Mouse (Mus musculus) hindbrain, embryonic 10.5 days (tissue): Measurements from ENCODE around the gene Ccm2. TPM values are rescaled to one million over a fixed set of nuclear protein-coding genes. Genes with fewer than 3 reads are reported as not detected.
A peak's percentile ranks its signal among the peaks of the same experiment; 100 is the strongest.

Source experiments
- DNase-seq: peaks from one replicate; pipeline ENCODE4 v3.0.0-alpha.2; 2017; ENCODE audit warnings: low spot score
- H3K27ac ChIP-seq: fragments of 300-500 bp; sonication (generic); 2 replicates; pipeline ENCODE4 v1.5.1; 2016; ENCODE audit warnings: mild to moderate bottlenecking, moderate library complexity
- H3K27me3 ChIP-seq: fragments of 300-500 bp; sonication (generic); 2 replicates; pipeline ENCODE4 v1.6.1; 2016; ENCODE audit warnings: mild to moderate bottlenecking; ENCODE audit not compliant: poor library complexity, insufficient read depth, severe bottlenecking
- H3K36me3 ChIP-seq: fragments of 300-500 bp; sonication (generic); 2 replicates; pipeline ENCODE4 v1.6.1; 2016; ENCODE audit warnings: mild to moderate bottlenecking, moderate library complexity
- H3K4me1 ChIP-seq: fragments of 300-500 bp; sonication (generic); replicated peaks from 2 replicates; pipeline ENCODE4 v1.6.1; 2016; ENCODE audit warnings: mild to moderate bottlenecking
- H3K4me3 ChIP-seq: fragments of 300-500 bp; sonication (generic); 2 replicates; pipeline ENCODE4 v1.5.1; 2016; ENCODE audit warnings: mild to moderate bottlenecking, moderate library complexity
- H3K9me3 ChIP-seq: fragments of 300-500 bp; sonication (generic); 2 replicates; pipeline ENCODE4 v1.6.1; 2016; ENCODE audit warnings: mild to moderate bottlenecking, moderate library complexity
- WGBS: fragments of 180-500 bp; shearing (Covaris S2); methylation state at CpG from one replicate; pipeline ENCODE4 v1.1.7; 2016; 5-methylcytosine and 5-hydroxymethylcytosine counted together
- polyA plus RNA-seq: library from polyadenylated mRNA; unstranded; fragments of >200 nt; fragmentation: Nextera tagmentation; extraction: Ambion mirVana; gene quantifications from 2 replicates; pipeline ENCODE4 v1.2.1, GENCODE M21; 2016

Gene Ccm2
- polyA plus RNA-seq, 1 experiment from 2014 or later: 112 TPM

DNA sequence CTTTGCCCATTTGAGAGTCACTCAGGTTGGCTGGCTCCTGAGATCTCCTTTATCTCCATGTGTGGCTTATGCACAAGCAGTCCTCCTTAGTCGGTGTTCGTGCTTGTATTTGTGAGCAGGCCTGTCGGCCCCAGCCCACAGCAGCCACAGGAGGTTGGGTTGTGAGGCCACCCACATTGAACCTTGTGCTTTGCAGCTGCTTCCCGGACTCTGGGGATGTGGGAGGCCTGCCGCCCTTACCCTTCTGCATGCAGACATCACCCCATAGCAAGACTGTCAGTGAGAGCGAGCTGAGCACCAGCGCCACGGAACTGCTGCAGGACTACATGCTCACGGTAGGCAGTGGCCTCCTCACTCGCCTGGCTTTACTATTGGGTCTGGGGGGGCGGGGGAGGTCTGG, 46.7 kb downstream of the Ccm2 start:
- Histone ChIP-seq H3K27me3 (no peaks in the 10 kb centered on the region), H3K4me1 (peaks cover 17% of the 10 kb centered on the region), H3K4me3 (no peak overlapping the region), H3K27ac (no peak overlapping the region), H3K36me3 (peaks cover 100% of the 10 kb centered on the region), H3K9me3 (no peaks in the 10 kb centered on the region)
- 78% methylated on average over 11 of the region's 11 CpGs for WGBS
- no peak for DNase-seq

DNA sequence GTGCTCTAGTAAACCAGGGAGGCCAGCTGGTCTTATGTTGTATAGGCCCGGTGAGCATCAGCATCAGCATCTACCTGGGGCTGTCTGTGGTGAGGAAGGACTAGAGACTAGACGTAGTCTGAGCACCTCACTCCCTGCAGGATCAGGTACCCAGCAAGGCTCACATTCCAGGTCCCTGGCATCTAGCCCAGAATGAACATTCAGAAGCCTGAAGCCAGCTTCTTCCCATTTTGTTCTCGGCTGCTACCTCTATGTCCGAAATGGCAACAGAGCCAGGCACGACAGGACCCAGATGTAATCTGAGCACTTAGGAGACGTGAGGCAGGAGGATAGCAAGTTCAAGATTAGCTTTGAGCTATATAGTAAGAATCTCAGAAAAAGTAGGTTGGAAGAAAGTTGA, 48.2 kb downstream of the Ccm2 start:
- no peaks in the 10 kb centered on the region for H3K9me3 ChIP-seq
- 90% methylated on average over 6 of the region's 6 CpGs for WGBS
- H3K27ac ChIP-seq: no peak overlapping the region
- peaks cover 93% of the 10 kb centered on the region for H3K36me3 ChIP-seq
- DNase-seq: no peak
- no peak overlapping the region for H3K4me3 ChIP-seq
- no peaks in the 10 kb centered on the region for H3K27me3 ChIP-seq
- peaks cover 31% of the 10 kb centered on the region for H3K4me1 ChIP-seq

DNA sequence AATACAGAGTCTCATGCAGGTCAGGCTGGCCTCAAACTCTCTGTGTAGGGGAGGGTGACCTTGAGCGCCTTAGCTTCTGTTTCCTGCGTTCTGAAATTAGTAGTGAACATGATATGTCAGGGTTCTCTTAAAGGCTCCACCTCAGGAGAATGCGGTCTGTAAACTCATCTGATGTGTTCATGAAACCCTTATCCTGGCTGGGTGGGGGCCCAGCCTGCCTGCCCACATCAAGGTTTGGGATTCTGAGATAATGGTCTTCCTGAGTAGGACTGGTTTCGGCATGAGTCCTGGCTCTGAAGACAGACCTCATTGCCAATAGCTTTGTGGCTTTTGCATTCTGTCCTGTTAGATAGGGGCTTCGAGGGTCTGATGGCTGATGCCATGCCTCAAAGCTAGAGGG, 48.7 kb downstream of the Ccm2 start:
- Histone ChIP-seq H3K4me1 (peaks cover 36% of the 10 kb centered on the region), H3K36me3 (peaks cover 93% of the 10 kb centered on the region)

DNA sequence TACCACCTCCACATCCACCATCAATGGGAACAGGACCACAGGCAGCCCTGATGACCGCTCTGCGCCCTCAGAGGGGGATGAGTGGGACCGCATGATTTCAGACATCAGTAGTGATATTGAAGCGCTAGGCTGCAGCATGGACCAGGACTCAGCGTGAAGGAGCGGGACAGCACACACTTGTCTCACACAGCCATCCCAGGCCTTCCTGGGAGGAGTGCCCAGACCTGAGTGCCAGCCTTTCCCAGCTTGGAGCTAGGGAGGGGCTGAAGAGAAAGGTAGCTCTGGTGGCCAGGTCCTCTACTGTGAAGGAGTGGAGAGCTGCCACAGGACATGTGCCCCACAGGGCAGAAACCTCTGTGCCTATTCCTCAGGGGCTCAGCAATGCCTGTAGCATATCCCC, 49.5 kb downstream of the Ccm2 start:
- WGBS: 97% methylated on average over 6 of the region's 6 CpGs
- no peak overlapping the region for H3K4me3 ChIP-seq
- H3K4me1 ChIP-seq: peaks cover 45% of the 10 kb centered on the region
- no peaks in the 10 kb centered on the region for H3K9me3 ChIP-seq
- DNase-seq: no peak
- H3K36me3 ChIP-seq: peaks cover 90% of the 10 kb centered on the region
- H3K27ac ChIP-seq: no peak overlapping the region
- no peaks in the 10 kb centered on the region for H3K27me3 ChIP-seq

More for the DNA sequence above, 48.7 kb downstream of the Ccm2 start:
- no peak overlapping the region for H3K4me3 ChIP-seq
- H3K27ac ChIP-seq: no peak overlapping the region
- H3K9me3 ChIP-seq: no peaks in the 10 kb centered on the region
- no peaks in the 10 kb centered on the region for H3K27me3 ChIP-seq
- WGBS: 91% methylated on average over 5 of the region's 5 CpGs
- no peak for DNase-seq

DNA sequence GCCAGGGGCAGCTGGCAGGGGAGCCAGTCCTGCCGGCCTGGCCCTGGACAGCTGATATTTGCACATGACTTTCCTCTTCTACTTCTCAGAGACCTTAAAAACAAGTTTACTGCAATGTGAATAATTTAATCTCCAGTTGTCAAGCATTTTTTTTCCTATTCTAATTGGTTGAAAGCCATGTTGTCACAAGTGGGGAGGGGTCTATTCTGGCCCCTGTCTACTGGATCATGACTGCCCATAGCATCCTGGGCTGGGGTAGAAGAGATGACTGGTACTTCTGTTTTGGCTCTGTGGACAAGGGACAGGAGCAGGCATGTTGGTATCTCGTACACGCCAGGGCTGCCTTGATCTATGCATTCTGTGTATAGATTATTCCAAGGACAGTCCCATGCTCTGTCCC, 49.9 kb downstream of the Ccm2 start:
- no peak for DNase-seq
- Histone ChIP-seq H3K27me3 (no peaks in the 10 kb centered on the region), H3K27ac (peak overlapping the region; percentile 31; the same call in 1 of the 2 replicates), H3K9me3 (no peaks in the 10 kb centered on the region), H3K4me1 (peaks cover 47% of the 10 kb centered on the region), H3K36me3 (peaks cover 88% of the 10 kb centered on the region), H3K4me3 (no peak overlapping the region)
- WGBS: 87% methylated on average over 3 of the region's 3 CpGs

DNA sequence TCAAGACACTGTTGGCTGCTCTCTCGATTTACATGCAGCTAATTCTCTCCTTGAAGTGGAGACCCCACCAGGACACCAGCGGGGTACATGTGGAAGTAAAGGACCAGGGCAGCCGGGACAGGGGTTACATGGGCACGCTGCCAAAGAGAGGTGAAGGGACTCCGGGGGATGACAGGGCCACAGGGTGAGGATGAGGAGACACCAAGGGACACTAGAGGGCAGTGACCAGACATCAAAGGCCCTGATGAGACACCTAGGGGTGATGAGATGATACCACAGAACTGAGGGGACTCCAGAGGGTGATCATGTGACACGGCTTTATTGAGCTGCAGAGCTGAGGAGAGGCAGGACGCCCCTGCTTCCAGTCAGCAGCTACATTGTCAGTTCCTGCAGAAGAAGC, 50.8 kb downstream of the Ccm2 start:
- H3K9me3 ChIP-seq: no peaks in the 10 kb centered on the region
- peaks cover 55% of the 10 kb centered on the region for H3K4me1 ChIP-seq
- 83% methylated on average over 7 of the region's 7 CpGs for WGBS
- no peak overlapping the region; the same call in 1 of the 2 replicates for H3K27ac ChIP-seq
- no peaks in the 10 kb centered on the region for H3K27me3 ChIP-seq
- H3K36me3 ChIP-seq: peaks cover 83% of the 10 kb centered on the region
- DNase-seq: no peak
- no peak overlapping the region for H3K4me3 ChIP-seq

DNA sequence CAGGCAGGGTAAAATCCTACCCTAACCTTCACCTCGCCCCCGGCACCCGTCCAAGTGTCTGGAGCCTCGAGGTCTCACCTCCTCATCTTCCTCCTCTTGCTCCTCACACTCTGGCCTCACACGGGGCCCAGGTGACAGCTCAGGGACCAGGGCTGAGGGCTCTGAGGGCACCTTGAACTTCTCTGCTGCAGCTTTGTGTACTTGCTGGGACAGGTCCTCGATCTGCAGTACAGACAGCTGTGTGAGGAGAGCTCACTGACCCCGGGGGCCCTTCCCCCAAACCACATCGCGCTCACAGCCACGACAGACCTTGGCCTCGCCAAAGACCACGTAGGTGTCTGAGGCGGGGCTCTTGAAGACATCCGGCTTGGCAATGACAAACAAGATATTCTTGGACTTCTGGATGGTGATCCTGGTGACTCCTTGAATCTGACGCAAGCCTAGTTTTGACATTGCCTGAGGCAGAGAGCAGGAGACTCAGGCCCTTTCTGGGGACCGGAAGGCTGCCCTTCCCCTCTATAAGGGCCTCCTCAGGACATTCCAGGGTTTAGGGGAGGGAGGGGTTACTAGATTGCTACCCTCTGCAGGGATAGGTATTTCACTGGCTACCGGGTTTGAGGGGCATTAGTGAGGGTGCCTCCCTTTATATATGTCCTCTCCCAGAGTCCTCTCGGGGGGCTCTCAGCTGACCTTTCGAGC, 51.7 kb downstream of the Ccm2 start:
- H3K9me3 ChIP-seq: no peaks in the 10 kb centered on the region
- peaks cover 3% of the 10 kb centered on the region; the same call in 1 of the 2 replicates for H3K27me3 ChIP-seq
- WGBS: 59% methylated on average over 19 of the region's 19 CpGs
- peak overlapping the region; percentile 86 for H3K27ac ChIP-seq
- peaks cover 63% of the 10 kb centered on the region for H3K4me1 ChIP-seq
- DNase-seq: no peak
- H3K36me3 ChIP-seq: peaks cover 75% of the 10 kb centered on the region
- peak overlapping the region; percentile 40 for H3K4me3 ChIP-seq

DNA sequence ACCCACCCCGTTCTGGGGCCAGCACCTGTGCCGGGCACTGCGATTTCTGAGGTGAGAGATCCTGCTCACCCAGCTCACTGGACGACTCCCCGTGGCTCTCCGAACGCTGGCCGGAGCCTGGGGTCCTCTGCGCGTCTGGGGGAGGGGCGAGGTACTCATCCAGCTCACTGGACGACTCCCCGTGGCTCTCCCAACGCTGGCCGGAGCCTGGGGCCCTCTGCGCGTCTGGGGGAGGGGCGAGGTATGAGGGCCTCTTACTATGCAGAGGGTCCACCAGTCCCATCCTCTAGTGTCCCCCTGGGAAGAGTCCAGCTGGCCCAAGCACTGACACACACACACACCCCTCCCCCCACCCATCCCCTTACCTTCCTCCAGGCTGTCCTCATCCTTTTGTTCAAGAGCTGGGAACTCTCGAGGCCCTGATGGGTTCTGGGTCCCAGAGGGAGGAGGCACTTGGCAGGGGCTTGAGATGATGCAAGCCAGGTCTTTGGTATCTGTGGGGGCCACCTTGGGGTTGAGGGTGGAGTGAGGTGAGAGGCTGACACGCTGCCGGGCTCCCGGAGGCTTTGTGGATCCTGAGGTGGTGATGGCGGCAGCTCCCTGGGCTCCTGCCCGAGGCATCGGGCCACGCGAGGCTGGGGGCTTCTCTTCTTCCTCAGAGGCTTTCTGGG, 52.5 kb downstream of the Ccm2 start:
- Histone ChIP-seq H3K9me3 (no peaks in the 10 kb centered on the region), H3K27ac (peak overlapping the region; percentile 86), H3K27me3 (peaks cover 11% of the 10 kb centered on the region), H3K36me3 (peaks cover 67% of the 10 kb centered on the region), H3K4me3 (peak overlapping the region; percentile 40), H3K4me1 (peaks cover 71% of the 10 kb centered on the region)
- DNase-seq: peak; percentile 55
- 14% methylated on average over 27 of the region's 27 CpGs for WGBS

DNA sequence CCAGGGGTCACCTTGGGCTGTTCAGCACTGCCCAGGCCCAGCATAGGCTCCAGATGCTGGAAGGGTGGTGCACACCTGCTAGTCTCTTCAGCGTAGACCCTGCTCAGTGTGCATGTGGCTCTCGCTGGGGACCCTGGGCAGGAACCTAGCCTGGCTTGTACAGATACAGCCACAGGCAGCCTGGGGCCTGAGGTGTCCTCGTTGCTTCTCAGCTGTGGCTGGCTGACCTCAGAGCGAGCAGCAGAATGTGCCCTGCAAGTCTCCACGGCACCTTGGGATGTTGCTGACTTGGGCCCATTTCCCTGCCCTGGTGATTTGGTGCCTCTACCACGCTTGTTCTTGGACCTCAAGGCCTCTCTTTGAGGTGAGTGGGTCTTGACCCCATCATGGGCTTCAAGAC, 53.1 kb downstream of the Ccm2 start:
- Histone ChIP-seq H3K9me3 (no peaks in the 10 kb centered on the region), H3K36me3 (peaks cover 60% of the 10 kb centered on the region), H3K27ac (peak overlapping the region; percentile 86), H3K27me3 (peaks cover 18% of the 10 kb centered on the region), H3K4me3 (peak overlapping the region; percentile 40; the same call in 1 of the 2 replicates), H3K4me1 (peaks cover 78% of the 10 kb centered on the region)
- no peak for DNase-seq
- whole genome bisulfite sequencing: 85% methylated on average over 6 of the region's 6 CpGs

DNA sequence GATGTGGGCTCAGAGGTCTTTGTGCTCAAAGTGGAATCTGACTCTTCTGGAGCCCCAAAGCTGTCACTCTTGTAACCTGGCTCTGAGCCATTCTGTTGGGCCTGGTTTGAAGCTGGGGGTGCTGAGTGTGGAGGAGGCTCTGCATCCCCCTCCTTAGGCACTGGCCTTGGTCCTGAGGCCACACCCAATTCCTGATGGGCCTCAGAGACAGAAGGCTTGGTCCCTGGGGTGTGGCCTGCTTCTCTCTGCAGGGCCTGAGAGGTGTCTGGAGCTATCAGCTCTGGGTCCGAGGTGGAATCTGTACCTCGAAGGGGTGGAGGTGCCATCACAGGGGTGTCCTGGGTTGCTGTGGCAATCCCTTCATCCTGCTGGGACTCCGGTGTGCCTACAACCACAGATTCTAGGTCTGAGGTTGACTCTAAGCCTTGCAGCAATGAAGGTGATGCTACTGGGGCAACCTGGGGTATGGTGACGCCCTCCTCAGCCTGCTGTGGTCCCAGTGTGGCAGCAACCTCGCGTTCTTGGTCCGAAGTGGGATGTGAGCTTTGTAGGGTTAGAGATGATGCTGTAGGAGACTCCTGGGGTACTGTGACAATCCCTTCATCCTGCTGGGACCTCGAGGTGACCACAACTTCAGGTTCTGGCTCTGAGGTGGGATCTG, 53.7 kb downstream of the Ccm2 start:
- H3K27me3 ChIP-seq: peaks cover 24% of the 10 kb centered on the region
- peak overlapping the region; percentile 86 for H3K27ac ChIP-seq
- WGBS: 81% methylated on average over 8 of the region's 8 CpGs
- no peak for DNase-seq
- peaks cover 54% of the 10 kb centered on the region for H3K36me3 ChIP-seq
- H3K4me1 ChIP-seq: peaks cover 84% of the 10 kb centered on the region
- no peaks in the 10 kb centered on the region for H3K9me3 ChIP-seq
- no peak overlapping the region for H3K4me3 ChIP-seq

DNA sequence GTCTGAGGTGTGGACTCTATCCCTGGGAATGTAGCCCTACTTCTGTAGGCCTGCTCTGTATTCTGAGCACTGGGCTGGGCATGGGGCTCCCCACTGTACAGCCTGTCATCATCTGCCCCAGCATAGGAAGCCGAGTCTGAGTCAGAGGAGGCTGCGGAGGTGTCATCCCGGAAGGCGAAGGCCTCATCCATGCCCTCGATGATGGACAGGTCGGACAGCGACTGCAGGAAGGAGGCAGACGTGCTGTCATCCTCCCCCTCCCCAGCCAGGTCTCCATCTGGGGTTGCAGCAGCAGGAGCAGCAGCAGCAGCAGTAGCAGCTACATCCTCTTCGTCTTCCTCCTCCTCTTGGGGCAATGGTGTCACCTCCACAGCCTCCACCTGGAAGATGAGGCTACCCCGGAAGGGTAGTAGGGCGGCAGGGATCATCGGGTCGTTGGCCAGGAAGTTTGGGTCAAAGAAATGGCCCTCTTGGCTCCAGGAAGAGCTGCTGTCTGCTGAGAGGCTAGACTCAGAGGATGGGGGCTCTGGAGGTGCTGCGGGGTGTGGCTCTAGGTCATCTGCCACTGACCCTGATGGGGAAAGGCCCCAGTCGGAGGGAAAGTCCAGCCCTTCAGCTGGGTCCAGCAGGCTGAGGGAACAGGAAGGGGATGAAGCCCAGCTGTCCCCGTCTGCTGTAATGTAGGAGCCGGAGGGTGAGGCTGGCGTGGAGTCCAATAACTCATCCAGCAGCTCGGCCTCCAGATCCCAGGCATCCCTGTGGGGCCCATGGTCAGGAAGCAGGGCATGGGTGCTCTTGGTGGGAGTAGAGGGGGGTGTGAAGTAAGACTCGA, 55.2 kb downstream of the Ccm2 start:
- H3K9me3 ChIP-seq: no peaks in the 10 kb centered on the region
- H3K36me3 ChIP-seq: peaks cover 40% of the 10 kb centered on the region
- H3K4me3 ChIP-seq: no peak overlapping the region
- H3K27ac ChIP-seq: no peak overlapping the region
- no peak for DNase-seq
- peaks cover 95% of the 10 kb centered on the region for H3K4me1 ChIP-seq
- WGBS: 79% methylated on average over 20 of the region's 20 CpGs
- peaks cover 38% of the 10 kb centered on the region for H3K27me3 ChIP-seq

DNA sequence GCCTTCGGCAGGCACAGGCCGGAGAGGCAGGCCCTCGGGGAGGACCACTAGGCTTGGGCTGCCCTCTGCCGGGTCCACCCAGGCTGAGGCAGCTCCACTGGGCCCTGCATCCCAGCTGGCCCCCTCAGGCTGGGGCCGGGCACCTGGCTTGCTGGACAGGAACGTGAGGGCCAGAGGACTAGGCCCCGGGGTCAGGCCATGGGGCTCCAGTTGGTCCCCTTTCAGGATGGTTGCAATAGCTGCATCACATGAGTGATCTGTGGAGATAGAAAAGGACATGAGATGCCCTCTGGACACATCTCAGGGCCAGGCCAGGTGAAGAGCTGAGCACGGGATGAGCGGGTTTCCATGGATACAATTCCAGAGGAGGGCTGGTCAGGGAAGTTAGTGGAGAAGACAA, 56.0 kb downstream of the Ccm2 start:
- no peak overlapping the region for H3K27ac ChIP-seq
- H3K9me3 ChIP-seq: no peaks in the 10 kb centered on the region
- H3K27me3 ChIP-seq: peaks cover 40% of the 10 kb centered on the region
- peaks cover 32% of the 10 kb centered on the region for H3K36me3 ChIP-seq
- no peak overlapping the region for H3K4me3 ChIP-seq
- 80% methylated on average over 9 of the region's 9 CpGs for WGBS
- peaks cover 87% of the 10 kb centered on the region for H3K4me1 ChIP-seq
- DNase-seq: no peak
